Mouse (Mus musculus) CH12.LX (cell line): ENCODE results near the gene Hlx.

Experiments
- CTCF ChIP-seq, 2 experiments: IDR thresholded peaks in 1 of 2; conservative IDR thresholded peaks in 1 of 2; 2 replicates each; pipeline ENCODE4 v1.5.1; 2011 to 2012; ENCODE audit warnings: low read depth in 2 of 2, low read length in 2 of 2, improper control_type of control experiment in 1 of 2, inconsistent platforms in 1 of 2, mild to moderate bottlenecking in 1 of 2, moderate library complexity in 1 of 2
- E2F4 ChIP-seq: IDR thresholded peaks from 2 replicates; pipeline ENCODE4 v1.6.1; 2011; ENCODE audit warnings: low read depth, low read length, improper control_type of control experiment; ENCODE audit not compliant: insufficient replicate concordance
- EP300 ChIP-seq: IDR thresholded peaks from 2 replicates; pipeline ENCODE4 v1.6.1; 2011; ENCODE audit warnings: low read length, improper control_type of control experiment

DNA sequence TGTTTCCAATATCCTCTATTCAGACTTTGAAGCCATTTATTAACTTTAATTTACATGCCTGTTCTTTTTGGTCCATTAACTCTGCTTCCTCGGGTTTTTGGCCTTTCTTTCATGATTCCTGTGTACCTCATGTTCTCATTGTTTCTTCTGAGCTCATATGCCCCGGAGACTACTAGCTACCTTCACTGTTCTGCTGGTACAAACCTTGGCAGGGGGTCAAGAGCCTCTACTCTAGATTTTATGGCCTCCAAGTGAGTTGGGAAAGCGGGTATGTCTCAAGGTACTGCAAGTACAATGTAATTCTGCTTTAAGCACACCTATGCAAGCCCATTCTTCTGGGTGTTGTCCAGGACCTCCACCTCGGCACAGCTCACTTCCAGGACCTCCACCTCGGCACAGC, 30.5 kb upstream of the Hlx start:
- no peak for TF ChIP-seq EP300
- TF ChIP-seq E2F4, result no peak
- no peak for TF ChIP-seq CTCF (conservative IDR thresholded peaks at IDR 0.05 in 1 of 2, IDR thresholded peaks at IDR 0.05 in 1 of 2; ENCODE audit: low read depth in 2 of 2, low read length in 2 of 2)
